Mouse (Mus musculus) testis, adult 2 months (tissue): Measurements from ENCODE around the gene Rpl26.

Source experiments
- CTCF ChIP-seq: fragments of 200-500 bp; IDR thresholded peaks from 2 replicates; pipeline ENCODE4 v1.5.1; 2012; ENCODE audit warnings: low read depth, mild to moderate bottlenecking, inconsistent platforms, low read length, moderate library complexity; ENCODE audit not compliant: control insufficient read depth, insufficient read depth, insufficient replicate concordance
- POLR2A ChIP-seq: fragments of 200-500 bp; IDR thresholded peaks from 2 replicates; pipeline ENCODE4 v1.6.1; 2012; ENCODE audit warnings: low read depth, mild to moderate bottlenecking, inconsistent platforms, low read length, moderate library complexity; ENCODE audit not compliant: control insufficient read depth

GRCm38 (mm10) chr11:68911531-68912177 lies 10.3 kb downstream of the Rpl26 start:
- TF ChIP-seq CTCF = no peak
- no peak for TF ChIP-seq POLR2A
